Mouse (Mus musculus): ENCODE data around the gene Flt3. TPM values are rescaled to one million over a fixed set of nuclear protein-coding genes. Genes with fewer than 3 reads are reported as not detected.

Gene Flt3
- polyA plus RNA-seq (2015; fragmentation: Nextera tagmentation; extraction: Ambion mirVana), result 0.14 and 0.27 TPM in 2 replicates

DNA sequence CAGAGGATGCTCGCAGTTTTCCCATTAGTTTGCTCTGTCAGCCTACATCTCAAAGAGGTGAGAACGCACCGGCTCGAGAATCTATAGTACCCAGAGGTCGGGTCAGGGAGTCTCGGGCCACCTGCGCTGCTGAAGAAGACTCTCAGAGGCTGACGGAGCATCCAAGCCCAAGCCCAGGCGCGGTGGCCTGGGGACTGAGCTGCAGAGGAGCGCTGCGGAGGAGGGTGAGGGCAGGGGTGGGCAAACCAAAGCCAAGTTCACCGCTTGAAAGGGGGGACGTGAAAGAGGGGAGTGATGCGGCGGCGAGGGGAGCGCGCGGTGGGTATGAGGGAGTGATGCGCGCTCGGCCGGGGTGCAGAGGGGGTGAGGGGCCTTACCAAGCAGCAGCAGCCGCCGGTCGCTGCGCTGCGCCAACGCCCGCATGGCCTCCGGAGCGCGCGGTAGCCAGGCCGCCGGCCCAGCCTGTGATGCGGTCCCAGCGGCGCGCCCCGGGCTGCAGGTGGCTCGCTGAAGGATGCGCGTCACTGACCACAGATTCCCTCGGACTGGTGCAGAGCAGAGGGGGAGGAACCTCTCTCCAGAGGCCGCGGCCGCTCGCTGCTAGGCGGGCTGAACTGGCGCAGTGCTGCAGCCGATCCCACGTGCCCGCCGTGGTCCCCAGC is at the start of gene Flt3:
Gene Flt3, minus strand, starts transcription at position 647 of the 662 bp plus-strand sequence.
- H3K9ac ChIP-seq, result no peak within 1 kb of the TSS
- no peaks in the 10 kb centered on the region for H3K36me3 ChIP-seq
- peak within 1 kb of the TSS; percentile 34 for H3K4me3 ChIP-seq
- H3K9me3 ChIP-seq, result no peaks in the 10 kb centered on the region
- peaks cover 51% of the 10 kb centered on the region for H3K27me3 ChIP-seq
- H3K4me1 ChIP-seq, result peaks cover 13% of the 10 kb centered on the region
- peak within 1 kb of the TSS; percentile 60 for H3K4me2 ChIP-seq
- H3K27ac ChIP-seq, result no peak within 1 kb of the TSS
- WGBS, result under 1% methylated on average over 56 of the region's 56 CpGs
- ATAC-seq (ENCODE audit: insufficient number of reproducible peaks, low FRiP score, low TSS enrichment, low read depth), result no peak

- no peaks in the 10 kb centered on the region for H3K27me3 ChIP-seq
- no peak for ATAC-seq (ENCODE audit: insufficient number of reproducible peaks, low FRiP score, low TSS enrichment, low read depth)
- H3K9ac ChIP-seq, result no peak overlapping the region
- H3K36me3 ChIP-seq, result peaks cover 12% of the 10 kb centered on the region
- H3K9me3 ChIP-seq, result no peaks in the 10 kb centered on the region
- H3K27ac ChIP-seq, result 0 out of 2 replicates have a peak overlapping the region, but pooled peaks have one; percentile 11
- 58% methylated on average over 4 of the region's 4 CpGs for WGBS
- H3K4me3 ChIP-seq, result no peak overlapping the region
- H3K4me2 ChIP-seq, result no peak overlapping the region
- H3K4me1 ChIP-seq, result peaks cover 8% of the 10 kb centered on the region; the same call in 1 of the 2 replicates
Observed at GRCm38 (mm10) chr5:147448933-147449332, 48.6 kb upstream of the Flt3 start.

DNA sequence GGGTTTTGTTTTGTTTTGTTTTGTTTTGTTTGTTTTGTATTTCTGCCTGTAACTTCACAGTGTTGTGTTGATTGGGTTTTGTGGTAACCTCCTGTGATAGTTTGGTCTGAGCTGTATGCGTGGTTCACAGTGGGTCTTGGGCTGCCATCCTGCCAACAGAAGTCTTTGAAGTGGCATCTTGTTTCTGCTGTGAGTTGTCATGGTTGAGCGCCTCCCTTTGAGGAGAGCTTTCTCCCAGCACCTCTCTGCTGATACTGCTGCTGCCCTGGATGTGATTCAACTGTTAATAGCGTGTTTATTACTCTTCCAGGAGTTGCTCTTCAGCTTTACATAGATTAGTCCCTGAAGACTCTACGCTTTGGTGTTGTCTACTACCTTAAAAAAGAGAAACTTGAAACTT is 48.2 kb upstream of the Flt3 start:
- no peaks in the 10 kb centered on the region for H3K9me3 ChIP-seq
- H3K9ac ChIP-seq, result no peak overlapping the region
- H3K27me3 ChIP-seq, result no peaks in the 10 kb centered on the region
- H3K36me3 ChIP-seq, result peaks cover 12% of the 10 kb centered on the region
- 0 out of 2 replicates have a peak overlapping the region, but pooled peaks have one; percentile 11 for H3K27ac ChIP-seq
- no peak overlapping the region for H3K4me3 ChIP-seq
- H3K4me2 ChIP-seq, result no peak overlapping the region
- WGBS, result 53% methylated on average over 4 of the region's 4 CpGs
- no peak for ATAC-seq (ENCODE audit: insufficient number of reproducible peaks, low FRiP score, low TSS enrichment, low read depth)
- peaks cover 8% of the 10 kb centered on the region; the same call in 1 of the 2 replicates for H3K4me1 ChIP-seq

DNA sequence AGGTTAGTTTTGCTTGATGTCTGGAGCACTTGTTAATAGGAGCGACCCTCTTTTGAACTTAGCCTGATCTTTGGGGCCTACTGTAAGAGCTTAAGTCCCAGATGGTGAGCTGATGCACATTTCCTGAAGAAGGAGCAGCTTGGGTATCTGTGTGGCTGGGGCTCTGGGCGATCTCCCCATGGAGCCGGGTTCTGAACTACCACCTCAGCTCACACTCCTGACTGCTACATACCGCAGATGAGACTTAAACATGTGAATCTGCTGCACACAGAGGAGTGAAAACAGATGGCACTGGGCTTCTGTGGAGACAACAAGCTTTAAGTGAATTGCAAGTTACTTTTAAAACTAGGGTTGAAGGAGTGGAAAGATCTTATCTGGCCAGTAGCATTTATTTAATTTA is 45.0 kb upstream of the Flt3 start:
- no peak for ATAC-seq (ENCODE audit: insufficient number of reproducible peaks, low FRiP score, low TSS enrichment, low read depth)
- no peaks in the 10 kb centered on the region for H3K27me3 ChIP-seq
- no peak overlapping the region for H3K4me3 ChIP-seq
- no peak overlapping the region for H3K27ac ChIP-seq
- no peak overlapping the region for H3K9ac ChIP-seq
- no peaks in the 10 kb centered on the region for H3K9me3 ChIP-seq
- 86% methylated on average over 4 of the region's 4 CpGs for WGBS
- peaks cover 8% of the 10 kb centered on the region; the same call in 1 of the 2 replicates for H3K4me1 ChIP-seq
- no peaks in the 10 kb centered on the region for H3K36me3 ChIP-seq
- no peak overlapping the region for H3K4me2 ChIP-seq

- Histone ChIP-seq H3K36me3 (no peaks in the 10 kb centered on the region), H3K9ac (no peak overlapping the region), H3K4me1 (peaks cover 8% of the 10 kb centered on the region; the same call in 1 of the 2 replicates), H3K27ac (no peak overlapping the region), H3K9me3 (no peaks in the 10 kb centered on the region), H3K4me3 (no peak overlapping the region), H3K27me3 (no peaks in the 10 kb centered on the region), H3K4me2 (no peak overlapping the region)
- 84% methylated on average over 2 of the region's 2 CpGs for WGBS
- no peak for ATAC-seq (ENCODE audit: insufficient number of reproducible peaks, low FRiP score, low TSS enrichment, low read depth)
Observed at GRCm38 (mm10) chr5:147444757-147445156, 44.5 kb upstream of the Flt3 start.

DNA sequence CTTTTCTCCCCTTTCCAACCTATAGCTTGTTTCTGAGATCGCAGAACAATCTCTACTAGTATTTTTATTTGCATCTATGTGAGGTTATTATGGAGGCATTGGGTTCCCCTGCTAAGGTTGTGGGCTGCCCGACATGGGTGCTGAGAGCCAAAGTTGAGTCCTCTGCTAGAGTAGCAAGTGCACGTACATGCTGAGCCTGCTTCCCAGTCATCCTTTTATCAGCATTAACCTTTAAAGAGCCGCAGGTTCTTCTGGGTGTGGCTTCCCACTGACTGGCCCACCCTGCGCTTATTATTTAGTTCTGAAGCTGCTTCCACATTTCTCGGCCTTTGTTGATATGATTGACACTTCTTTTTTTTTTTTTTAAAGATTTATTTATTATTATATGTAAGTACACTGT is 44.0 kb upstream of the Flt3 start:
- peaks cover 8% of the 10 kb centered on the region; the same call in 1 of the 2 replicates for H3K4me1 ChIP-seq
- ATAC-seq (ENCODE audit: insufficient number of reproducible peaks, low FRiP score, low TSS enrichment, low read depth), result no peak
- no peaks in the 10 kb centered on the region for H3K9me3 ChIP-seq
- H3K27ac ChIP-seq, result no peak overlapping the region
- H3K9ac ChIP-seq, result no peak overlapping the region
- no peaks in the 10 kb centered on the region for H3K27me3 ChIP-seq
- H3K4me3 ChIP-seq, result no peak overlapping the region
- H3K4me2 ChIP-seq, result no peak overlapping the region
- no peaks in the 10 kb centered on the region for H3K36me3 ChIP-seq
- WGBS, result 85% methylated on average over 6 of the region's 6 CpGs

DNA sequence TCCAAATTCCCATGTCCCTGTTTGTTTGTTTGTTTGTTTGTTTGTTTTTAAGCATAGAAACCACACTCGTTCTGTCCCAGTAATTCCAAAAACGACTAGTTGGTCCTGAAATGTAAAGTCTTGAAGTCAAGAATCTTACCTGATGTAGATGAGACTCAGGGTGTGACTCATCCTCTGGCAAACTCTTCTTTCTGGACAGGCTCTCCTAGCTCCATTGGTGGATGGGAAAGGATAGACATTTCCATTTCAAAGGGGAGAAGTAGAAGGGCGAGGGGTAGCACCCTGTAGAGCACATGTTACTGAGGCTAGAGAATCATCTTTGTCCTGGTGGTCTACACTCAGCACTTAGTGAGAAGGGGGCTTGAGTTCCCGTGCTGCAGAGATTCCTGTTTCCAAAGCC is 42.5 kb upstream of the Flt3 start:
- Histone ChIP-seq H3K4me3 (no peak overlapping the region), H3K27me3 (no peaks in the 10 kb centered on the region), H3K27ac (no peak overlapping the region), H3K4me1 (no peaks in the 10 kb centered on the region), H3K4me2 (no peak overlapping the region), H3K9ac (no peak overlapping the region), H3K36me3 (no peaks in the 10 kb centered on the region), H3K9me3 (no peaks in the 10 kb centered on the region)
- no peak for ATAC-seq (ENCODE audit: insufficient number of reproducible peaks, low FRiP score, low TSS enrichment, low read depth)
- WGBS, result 77% methylated on average over 4 of the region's 4 CpGs

DNA sequence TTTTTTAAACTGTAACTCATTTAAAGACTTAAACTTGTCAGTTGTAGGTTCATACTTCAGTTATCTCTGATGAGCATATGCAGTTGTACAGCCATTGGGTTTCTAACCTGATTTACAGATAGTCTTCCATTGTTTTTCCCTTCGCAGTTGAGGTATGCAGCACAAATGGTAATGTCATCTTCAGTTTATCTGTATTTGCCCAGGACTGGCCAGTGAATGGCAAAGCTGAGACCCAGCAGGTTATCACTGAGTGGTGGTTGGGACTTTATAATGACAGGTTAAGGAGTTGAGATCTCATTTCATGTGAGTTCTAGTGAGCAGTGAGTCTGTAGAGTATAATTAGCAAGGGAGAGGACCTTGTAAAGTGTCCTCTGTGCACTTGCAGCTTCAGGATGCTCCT is 41.7 kb upstream of the Flt3 start:
- Histone ChIP-seq H3K9me3 (no peaks in the 10 kb centered on the region), H3K36me3 (no peaks in the 10 kb centered on the region), H3K4me3 (no peak overlapping the region), H3K4me2 (no peak overlapping the region), H3K27ac (no peak overlapping the region), H3K4me1 (no peaks in the 10 kb centered on the region), H3K9ac (no peak overlapping the region), H3K27me3 (no peaks in the 10 kb centered on the region)
- ATAC-seq (ENCODE audit: insufficient number of reproducible peaks, low FRiP score, low TSS enrichment, low read depth), result no peak
- 72% methylated on average over 1 of the region's 1 CpGs for WGBS

DNA sequence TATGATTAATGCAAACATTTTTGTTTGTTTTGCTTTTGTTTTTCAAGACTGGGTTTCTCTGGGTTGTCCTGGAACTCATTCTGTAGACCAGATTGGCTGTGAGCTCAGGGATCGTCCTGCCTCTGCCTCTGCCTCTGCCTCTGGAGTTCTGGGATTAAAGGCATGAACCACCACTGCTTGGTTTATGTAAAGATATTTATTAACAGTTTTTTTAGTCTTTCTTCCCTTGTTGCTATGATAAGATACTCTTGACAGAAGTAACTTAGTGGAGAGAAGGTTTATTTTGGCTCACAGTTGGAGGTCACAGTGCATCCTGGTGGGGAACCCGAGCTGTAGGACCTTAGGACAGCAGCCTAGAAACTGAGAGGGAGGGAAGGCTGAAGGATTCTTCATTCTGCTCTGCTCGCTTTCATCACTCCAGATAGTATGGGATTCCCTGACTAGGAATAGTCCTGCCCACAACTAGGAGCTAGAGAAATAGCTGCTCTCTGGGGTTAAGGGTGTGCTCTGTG is 40.8 kb upstream of the Flt3 start:
- H3K9ac ChIP-seq, result no peak overlapping the region
- no peak overlapping the region for H3K4me3 ChIP-seq
- ATAC-seq (ENCODE audit: insufficient number of reproducible peaks, low FRiP score, low TSS enrichment, low read depth), result no peak
- 0 out of 2 replicates have a peak, but pooled peaks cover 8% of the 10 kb centered on the region for H3K4me1 ChIP-seq
- 84% methylated on average over 3 of the region's 3 CpGs for WGBS
- no peak overlapping the region for H3K27ac ChIP-seq
- H3K36me3 ChIP-seq, result no peaks in the 10 kb centered on the region
- H3K4me2 ChIP-seq, result no peak overlapping the region
- H3K27me3 ChIP-seq, result no peaks in the 10 kb centered on the region
- no peaks in the 10 kb centered on the region for H3K9me3 ChIP-seq

DNA sequence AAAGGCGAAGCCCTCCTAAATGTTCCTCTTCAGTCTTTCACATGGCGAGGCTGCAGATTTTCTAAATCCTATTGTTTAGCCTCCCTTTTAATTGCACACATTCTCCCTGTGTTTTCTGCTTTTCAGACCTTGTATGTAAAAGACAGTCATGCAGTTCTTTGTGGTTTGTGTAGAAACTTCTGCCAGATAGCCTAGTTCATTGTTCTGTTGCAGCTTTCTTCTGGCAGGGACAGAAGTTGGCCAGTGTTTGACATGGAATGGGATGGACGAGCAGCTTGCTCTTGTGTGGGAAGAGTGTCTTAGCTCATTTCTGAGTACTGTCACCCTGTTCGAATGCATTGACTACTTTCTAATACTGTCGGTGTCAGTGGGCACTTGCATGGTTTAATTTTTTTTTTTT is 36.2 kb upstream of the Flt3 start:
- Histone ChIP-seq H3K4me3 (no peak overlapping the region), H3K9ac (no peak overlapping the region), H3K4me1 (peaks cover 39% of the 10 kb centered on the region), H3K9me3 (no peaks in the 10 kb centered on the region), H3K4me2 (no peak overlapping the region), H3K27ac (no peak overlapping the region), H3K36me3 (peaks cover 8% of the 10 kb centered on the region; the same call in 1 of the 2 replicates), H3K27me3 (no peaks in the 10 kb centered on the region)
- no peak for ATAC-seq (ENCODE audit: insufficient number of reproducible peaks, low FRiP score, low TSS enrichment, low read depth)
- WGBS, result 82% methylated on average over 5 of the region's 5 CpGs

- no peak overlapping the region for H3K4me2 ChIP-seq
- H3K27me3 ChIP-seq, result no peaks in the 10 kb centered on the region
- no peak for ATAC-seq (ENCODE audit: insufficient number of reproducible peaks, low FRiP score, low TSS enrichment, low read depth)
Observed at GRCm38 (mm10) chr5:147435751-147436150, 35.5 kb upstream of the Flt3 start.

DNA sequence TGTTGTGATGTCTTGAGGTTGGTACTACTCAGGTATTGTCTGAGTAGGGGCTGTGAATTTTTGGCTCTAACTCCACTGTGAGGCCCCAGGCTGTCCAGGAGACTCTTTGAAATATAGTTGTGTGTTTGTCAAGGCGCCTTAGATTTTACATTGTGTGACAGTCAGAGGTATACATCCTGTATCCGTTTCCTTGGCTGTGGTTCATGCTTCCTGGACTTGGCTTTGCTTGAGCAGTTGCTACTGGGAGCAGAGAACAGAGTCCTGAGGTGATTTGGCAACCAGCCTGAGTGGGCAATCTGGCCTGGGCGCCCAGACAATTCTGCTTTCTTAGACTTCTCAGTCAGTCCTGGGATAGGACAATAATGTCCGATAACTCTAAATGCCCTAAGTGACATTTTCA is 34.9 kb upstream of the Flt3 start:
- H3K4me3 ChIP-seq, result no peak overlapping the region
- H3K9me3 ChIP-seq, result no peaks in the 10 kb centered on the region
- H3K36me3 ChIP-seq, result peaks cover 8% of the 10 kb centered on the region; the same call in 1 of the 2 replicates
- H3K27me3 ChIP-seq, result no peaks in the 10 kb centered on the region
- no peak for ATAC-seq (ENCODE audit: insufficient number of reproducible peaks, low FRiP score, low TSS enrichment, low read depth)
- no peak overlapping the region for H3K27ac ChIP-seq
- peaks cover 39% of the 10 kb centered on the region for H3K4me1 ChIP-seq
- no peak overlapping the region for H3K4me2 ChIP-seq
- H3K9ac ChIP-seq, result no peak overlapping the region
- WGBS, result 59% methylated on average over 4 of the region's 4 CpGs

More at GRCm38 (mm10) chr5:147435751-147436150, 35.5 kb upstream of the Flt3 start:
- Histone ChIP-seq H3K9ac (no peak overlapping the region), H3K36me3 (peaks cover 8% of the 10 kb centered on the region; the same call in 1 of the 2 replicates), H3K4me1 (peaks cover 39% of the 10 kb centered on the region), H3K9me3 (no peaks in the 10 kb centered on the region), H3K27ac (no peak overlapping the region), H3K4me3 (no peak overlapping the region)
- 62% methylated on average over 2 of the region's 2 CpGs for WGBS
